Mouse (Mus musculus) heart, postnatal 25 days (tissue): ENCODE measurements around the gene Coa5. TPM values are rescaled to one million over a fixed set of nuclear protein-coding genes. Genes with fewer than 3 reads are reported as not detected.

Source experiments
- DNase-seq: peaks from one replicate; pipeline ENCODE4 v3.0.0; 2022; ENCODE audit warnings: low spot score
- intact Hi-C: fragments of 180-260 bp; cut with DNase I; formaldehyde crosslinking; loops from one replicate; pipeline ENCODE4 v1.15.1; 2025
- total RNA-seq, 2 experiments: library from RNA; stranded (reverse); gene quantifications; 2 replicates each; pipeline ENCODE4 v1.2.3; 2021

Gene Coa5
- total RNA-seq, 2 experiments from 2014 or later: 99.1 to 103 TPM

DNA sequence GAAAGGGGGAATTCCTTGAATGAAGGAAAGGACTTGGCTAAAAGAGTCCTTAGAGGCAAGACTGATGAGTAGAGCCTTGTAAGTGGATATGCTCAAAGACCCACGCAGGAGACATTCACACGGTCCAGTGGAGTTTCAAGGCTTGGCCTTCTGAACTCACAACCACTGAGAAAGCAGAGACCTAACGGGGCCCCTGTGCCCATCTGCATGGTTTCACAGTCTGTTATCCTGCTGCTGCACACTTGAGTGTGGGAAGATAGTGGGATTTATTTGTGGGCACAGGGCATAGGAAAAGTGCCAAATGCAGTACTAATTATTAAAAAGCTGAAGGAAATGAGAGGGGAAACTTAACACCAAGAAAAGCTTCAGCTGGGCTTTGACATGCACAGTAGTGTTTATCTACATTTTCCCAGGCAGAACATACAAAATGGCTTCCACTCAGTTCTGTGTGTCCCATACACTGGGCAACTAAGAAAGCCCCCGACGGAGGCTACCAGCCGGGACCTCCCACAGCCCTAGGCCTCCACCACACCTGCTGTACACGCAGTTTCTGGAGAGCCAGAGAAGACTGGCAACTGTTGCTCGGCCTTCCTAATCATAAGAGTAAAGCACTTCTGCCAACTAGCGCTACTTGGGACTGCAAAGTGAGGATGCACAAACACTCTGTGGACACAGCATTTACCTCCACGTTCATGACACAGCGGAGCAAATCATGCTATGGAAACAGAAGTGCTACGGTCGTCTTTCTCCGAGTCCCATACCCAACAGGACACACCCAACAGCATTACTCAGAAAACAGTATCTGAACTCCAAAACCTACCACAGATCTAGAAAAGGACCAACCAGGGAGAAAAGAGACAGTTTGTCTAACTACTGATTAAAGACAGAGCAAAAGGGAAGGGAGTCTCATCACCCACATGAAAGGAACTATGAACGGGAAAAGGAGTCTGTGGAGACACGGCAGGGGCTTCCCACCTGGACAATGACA, 13.2 kb upstream of the Coa5 start:
- DNase-seq: no peak

DNA sequence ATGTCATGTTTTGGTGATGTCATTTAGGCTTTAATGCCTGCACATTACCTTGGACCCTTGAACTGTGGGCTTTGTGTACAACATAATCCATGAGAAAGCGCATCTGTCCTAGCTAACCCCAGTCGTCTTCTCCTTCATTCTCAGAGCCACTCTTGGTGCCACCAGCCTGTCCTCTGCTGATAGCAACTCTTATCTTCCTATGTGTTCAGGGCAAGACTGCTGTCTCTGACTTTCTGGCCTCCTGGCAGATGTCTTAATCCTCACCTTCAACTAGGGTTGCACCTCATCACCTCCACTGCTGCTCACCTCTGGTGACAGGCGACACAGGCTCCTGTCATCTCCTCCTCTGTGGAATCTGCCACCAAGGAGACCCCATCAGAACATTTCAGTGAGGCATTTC, 6.5 kb upstream of the Coa5 start:
- intact Hi-C loops: no loop called here

More for the DNA sequence above, 13.2 kb upstream of the Coa5 start:
- intact Hi-C loops: no loop called here

DNA sequence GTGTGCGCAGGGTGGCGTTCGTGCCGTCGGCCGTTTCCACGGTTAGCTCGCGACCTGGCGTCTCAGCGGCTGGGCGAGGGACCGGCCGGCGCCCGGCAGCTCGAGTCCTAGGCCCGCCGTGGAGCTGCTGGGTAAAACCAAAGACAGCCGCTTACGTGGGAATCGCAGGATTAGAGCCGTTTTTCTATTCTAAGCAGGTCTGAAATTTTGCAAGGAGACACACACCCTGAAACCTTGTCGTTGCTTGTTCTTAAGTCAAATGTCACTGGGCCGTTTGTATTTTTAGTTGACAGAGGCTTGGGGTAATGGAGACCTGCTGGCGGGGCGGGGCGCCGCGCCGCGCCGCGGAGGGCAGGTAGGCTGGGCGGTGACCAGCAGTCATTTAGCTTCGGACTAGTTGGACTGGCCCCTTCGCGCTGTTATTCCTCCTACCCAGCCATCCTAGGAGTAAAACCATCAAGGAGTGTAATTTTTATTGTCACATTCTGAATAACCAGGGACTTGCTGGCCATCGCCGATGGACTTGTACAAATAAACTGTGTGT, 466 bp upstream of the Coa5 start:
- intact Hi-C loops: loop anchor here (5.0 kb wide), 1 partner anchor 107 kb away; no protein-coding TSS in a partner anchor

More for the DNA sequence above, 6.5 kb upstream of the Coa5 start:
- no peak for DNase-seq

DNA sequence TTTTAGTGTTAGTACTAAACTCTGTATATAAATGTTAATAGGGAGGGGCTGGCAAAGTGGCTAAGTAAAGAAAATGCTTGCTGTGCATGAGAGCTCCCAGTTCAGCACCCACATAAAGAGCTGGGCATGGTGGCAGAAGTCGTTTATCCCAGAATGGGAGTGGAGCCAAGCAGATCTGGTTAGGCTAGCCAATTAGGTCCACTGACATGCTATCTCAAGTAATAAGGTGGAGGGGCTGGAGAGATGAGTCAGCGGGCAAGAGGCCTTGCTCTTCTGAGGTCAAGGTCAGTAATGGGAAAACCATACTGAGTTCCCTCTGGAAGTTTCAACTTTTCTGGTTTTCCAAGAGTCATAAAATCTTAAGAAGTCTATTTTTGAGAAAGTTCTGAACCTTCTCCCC, 992 bp downstream of the Coa5 start:
- DNase-seq: no peak
- intact Hi-C loops: loop anchor here (10.0 kb wide), 1 partner anchor 494 kb away; no protein-coding TSS in a partner anchor

More for the DNA sequence above, 466 bp upstream of the Coa5 start:
- no peak for DNase-seq

DNA sequence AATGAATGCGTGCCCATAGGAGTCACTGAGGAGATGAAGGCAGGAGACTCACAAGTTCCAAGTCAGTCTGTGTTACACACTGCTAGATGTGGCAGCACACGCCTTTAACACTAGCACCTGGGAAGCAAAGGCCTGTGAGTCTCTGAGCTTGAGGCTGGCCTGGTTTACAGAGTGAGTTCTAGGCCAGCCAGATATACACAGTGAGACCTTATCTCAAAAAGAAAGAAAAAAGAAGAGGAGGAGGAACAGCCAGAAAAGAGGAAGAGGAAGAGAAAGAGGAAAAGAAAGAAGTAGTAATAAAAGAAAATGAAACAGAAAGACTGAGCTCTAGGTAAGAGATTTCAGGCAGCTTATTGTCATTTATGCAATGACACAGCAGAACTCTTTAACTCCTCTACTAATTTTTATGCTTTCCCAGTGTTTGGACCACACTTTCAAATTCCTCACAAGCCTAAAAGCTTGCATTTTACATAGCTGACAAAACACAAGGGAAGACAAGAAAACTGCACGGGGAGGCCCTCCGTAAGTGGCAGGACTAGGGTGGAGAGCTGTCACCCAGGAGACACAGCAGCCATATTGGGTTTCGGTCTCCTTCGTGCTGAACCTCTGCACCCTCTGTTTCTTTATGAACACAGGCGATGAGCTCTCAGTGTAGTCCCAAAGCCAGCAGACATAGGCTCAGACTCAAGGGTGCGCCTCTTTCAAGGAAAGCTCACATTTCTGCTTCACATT, 2.6 kb downstream of the Coa5 start:
- intact Hi-C loops: loop anchor here (10.0 kb wide), 1 partner anchor 493 kb away; no protein-coding TSS in a partner anchor
- no peak for DNase-seq

DNA sequence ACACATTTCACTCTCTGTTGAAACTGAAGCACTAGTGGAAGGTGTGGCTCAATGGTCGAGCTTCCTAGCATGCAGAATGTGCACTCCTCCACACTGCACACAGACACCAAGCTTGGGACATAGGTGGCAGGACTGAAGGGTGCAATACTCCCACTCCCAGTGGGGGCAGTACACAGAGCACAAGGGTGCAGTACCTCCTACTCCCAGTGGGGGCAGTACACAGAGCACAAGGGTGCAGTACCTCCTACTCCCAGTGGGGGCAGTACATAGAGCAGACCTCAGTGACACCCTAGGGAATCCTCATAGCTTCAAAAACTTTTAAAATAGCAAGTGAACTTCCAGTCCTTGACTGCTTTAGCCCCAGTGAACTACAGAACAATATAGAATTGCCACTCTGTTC, 10.5 kb downstream of the Coa5 start:
- intact Hi-C loops: no loop called here
- no peak for DNase-seq

DNA sequence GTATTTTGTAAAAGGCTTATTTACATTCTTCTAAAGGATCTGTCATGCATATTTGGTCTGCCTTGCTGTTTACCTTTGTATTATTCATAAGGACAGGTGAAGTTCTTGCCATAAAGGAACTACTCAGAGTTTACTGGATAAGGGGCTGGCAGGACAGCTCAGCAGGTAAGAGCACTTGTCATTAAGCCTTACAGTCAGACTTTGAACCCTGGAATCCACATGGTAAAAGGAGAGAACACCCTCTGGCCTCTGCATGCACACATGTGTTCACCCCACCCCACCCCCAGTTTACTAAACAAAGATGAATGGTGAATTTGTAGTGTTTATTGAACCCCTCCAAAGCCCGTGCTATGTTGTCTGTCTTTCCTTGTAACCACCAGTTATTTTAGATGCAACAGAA, 14.5 kb downstream of the Coa5 start:
- intact Hi-C loops: no loop called here
- DNase-seq: no peak

DNA sequence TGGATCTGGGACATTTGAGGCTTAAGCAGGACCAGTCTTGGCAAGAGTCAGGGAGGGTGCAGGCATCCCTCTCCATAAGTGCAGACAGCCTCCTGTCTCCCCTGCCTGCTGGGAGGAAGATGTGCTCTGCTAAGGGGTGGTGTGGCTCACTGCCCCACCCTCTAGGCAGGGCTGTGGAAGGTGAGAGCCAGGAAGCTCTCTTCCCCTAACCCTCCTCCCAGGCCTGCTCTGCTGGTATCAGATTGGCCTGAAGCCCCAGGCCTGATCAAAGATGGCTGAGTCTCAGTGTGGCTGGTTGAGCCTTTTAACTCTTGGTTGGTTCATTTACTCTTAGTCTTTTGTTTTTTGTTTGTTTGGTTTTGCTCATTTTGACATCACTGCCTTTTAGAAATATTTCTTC, 20.3 kb downstream of the Coa5 start:
- no peak for DNase-seq
- intact Hi-C loops: no loop called here

DNA sequence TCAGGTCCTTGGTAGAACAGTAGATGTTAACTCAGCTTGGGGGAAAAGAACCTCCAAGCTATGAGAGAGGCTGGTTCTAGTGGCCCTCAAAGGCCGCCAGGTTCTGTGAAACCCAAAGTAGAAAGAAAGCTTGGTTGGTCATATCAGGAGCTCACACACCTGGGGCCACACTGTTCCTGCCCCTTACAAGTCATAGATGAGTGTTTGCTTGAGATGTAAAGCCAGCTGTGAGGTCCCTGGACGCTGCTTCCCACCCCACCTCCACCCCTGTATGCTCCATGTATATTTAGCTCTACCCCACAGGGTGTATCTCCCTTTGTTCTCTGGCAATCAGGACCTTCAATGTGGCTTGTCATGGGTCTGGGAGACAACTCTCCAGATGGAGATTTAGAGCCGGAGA, 21.2 kb downstream of the Coa5 start:
- intact Hi-C loops: no loop called here
- no peak for DNase-seq

DNA sequence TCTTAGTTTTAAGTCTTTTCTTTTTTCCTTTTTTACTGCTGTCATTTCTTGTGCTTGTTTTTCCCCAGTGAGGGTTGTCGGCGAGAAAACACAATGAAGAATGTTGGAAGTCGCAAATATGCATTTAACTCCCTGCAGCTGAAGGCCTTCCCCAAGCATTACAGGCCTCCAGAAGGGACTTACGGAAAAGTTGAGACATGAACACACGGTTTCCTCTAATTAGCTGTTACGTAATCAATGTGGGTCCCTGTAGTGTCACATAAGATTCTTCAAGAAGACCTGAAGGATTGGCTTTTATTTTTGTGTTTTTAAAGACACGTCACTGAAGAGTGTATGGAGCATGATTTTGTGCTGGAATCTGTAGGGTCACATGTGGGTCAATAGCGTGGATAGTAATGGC, 21.8 kb downstream of the Coa5 start:
- no peak for DNase-seq
- intact Hi-C loops: no loop called here

DNA sequence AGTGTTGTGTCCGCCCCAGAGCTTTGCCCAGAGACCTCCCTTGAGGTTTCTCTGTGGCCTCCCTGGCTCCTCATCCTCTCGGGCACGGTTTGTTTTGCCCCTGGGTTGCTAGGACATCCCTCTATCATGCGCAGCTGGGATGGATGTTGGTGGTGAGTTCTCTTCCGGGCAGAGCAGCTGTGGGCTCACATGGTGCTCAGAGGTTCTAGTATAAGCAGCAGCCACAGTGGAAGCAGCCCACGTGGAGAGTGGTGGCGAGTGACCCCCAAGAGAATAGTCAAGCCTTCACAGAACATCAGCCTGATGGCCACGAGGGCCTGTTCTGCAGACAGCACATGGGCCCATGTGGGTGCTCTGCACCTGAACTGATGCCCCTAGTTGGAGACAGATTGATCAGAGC, 22.7 kb downstream of the Coa5 start:
- intact Hi-C loops: no loop called here
- no peak for DNase-seq

DNA sequence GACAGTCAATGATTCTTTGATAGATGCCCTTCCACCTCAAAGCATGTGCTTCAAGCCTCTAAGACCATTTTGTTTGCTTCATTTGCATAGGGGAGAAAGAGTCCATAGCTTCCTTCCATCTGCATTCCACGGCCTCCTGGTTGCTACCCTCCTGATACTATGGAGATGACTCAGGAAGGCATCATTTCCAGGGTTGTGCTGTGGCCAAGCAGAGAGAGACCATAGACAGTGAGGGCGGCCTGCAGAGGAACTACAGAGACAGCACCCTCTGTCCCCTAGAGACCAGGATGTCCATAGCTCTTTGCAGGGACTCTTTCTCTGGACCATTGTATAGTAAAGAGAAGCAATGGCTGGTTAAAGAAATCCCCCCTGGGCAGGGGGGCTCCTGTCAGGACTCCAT, 24.8 kb downstream of the Coa5 start:
- no peak for DNase-seq
- intact Hi-C loops: no loop called here

DNA sequence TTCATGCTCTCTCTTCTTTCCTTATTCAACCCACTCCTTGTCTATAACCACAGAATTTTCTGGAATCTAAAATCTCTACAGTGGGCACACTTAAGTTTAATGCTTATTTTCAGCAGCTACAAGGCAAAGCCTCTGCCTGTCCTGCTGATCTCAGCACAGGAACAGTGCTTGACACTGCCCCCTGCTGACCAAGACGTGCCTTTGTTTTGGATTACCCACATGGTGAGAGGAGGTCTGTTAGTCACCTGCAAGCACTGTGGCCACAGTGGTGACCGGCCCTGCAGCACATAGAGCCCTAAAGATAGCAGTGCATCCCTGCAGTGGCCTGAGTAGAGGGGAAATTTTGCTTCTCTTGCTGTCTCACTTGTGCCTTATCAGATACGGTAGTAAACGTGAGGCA, 28.2 kb downstream of the Coa5 start:
- no peak for DNase-seq
- intact Hi-C loops: loop anchor here (1.0 kb wide), 1 partner anchor 129 kb away; no protein-coding TSS in a partner anchor

DNA sequence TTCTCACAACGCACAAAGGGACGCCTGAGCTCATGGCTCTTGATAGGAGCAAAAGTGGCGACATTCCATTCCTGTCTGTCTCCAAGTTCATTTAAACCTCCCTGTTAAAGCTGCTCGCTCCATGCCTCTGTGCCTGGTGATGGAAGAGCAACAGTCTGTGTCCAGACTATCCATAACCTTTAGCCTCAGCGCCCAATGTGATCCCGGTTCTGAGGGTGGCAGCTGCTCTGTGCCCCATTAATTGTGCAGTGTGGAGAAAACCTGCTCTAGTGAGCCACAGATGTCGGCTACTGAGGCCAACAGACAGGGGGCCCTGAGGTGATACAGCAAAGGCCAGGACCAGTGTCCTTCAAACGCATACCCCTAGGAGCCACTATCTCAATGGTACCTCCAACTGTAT, 30.2 kb downstream of the Coa5 start:
- intact Hi-C loops: no loop called here
- DNase-seq: no peak

DNA sequence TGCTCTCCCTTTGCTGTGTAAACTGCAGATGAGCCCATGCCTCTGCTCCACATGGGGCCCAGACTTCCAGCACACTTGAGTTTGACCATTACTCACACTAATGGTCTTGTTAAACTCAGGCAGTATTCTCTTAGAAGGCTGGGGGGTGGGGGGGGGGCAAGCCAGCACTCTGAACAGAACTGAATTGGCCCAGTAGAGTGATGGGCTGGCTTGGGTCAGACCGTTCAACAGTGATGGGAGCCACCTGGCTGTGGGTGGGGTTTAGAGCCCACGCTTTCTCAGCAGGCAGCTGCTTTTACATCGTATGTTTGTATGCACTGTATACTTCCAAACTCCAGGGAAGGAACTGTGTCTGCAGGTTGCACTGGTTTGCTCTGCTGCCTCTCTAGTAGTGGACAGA, 30.9 kb downstream of the Coa5 start:
- intact Hi-C loops: no loop called here
- no peak for DNase-seq

DNA sequence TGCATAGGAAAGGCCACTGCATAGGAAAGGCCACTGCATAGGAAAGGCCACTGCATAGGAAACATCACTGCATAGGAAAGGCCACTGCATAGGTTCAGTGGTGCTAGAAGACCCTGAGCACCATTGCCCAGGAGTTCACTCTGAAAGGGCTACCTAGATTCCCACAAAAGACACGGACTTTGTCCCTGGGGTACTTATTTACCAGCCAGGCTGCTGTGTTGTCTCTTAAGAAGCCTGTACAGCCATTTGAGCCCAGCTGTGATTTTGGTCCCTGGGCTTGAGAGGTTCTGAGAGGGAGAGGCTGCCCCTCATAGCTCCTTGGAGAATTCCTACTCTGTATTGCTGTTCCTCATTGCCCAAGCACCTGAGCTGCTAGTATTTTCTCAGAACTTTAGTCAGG, 33.4 kb downstream of the Coa5 start:
- intact Hi-C loops: no loop called here
- no peak for DNase-seq

DNA sequence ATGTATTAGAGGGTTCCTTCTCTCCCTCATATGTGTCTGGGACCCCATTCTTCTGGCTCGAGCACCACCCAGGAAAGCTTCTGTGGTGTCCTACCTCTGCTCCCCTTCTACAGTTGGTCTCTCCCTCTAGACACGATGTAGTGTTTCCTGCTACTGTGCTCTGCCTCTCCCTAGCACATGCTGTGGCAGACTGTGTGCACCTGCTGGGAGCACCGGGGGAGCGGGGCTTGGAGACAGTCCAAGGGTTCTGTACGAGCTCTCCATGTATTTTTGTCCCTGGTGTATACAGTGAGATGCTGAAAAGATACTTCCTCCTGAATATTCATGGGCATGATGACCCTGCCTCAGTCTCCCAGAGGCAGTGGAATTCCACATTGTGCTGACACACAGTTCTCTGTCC, 36.7 kb downstream of the Coa5 start:
- intact Hi-C loops: no loop called here
- DNase-seq: no peak

DNA sequence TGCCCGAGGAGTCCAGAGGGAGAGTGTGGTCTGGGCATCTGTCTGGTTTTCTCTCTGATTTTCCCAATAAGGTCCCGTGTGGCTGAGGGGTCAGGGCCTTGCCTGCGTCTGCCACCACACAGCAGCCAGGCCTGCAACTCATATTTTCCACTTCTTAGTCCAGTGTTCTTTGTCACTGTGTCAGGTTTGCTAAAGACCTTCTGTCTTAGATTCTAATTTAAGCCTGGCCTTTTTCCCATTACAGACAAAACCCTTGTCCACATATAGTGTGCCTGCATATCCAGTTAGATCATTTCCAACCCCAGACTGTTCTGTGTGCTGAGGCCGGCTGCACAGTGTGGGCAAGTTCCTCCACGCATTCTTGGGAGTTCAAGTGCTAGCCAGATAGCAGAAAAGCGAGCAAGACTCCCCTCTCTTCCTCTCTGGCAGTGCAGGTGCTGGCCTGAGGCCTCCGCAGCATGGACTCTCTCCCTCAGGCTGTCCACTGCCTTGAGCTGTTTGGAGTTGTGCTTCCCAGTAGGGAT, 43.4 kb downstream of the Coa5 start:
- intact Hi-C loops: loop anchor here (10.0 kb wide), 1 partner anchor 602 kb away; no protein-coding TSS in a partner anchor

DNA sequence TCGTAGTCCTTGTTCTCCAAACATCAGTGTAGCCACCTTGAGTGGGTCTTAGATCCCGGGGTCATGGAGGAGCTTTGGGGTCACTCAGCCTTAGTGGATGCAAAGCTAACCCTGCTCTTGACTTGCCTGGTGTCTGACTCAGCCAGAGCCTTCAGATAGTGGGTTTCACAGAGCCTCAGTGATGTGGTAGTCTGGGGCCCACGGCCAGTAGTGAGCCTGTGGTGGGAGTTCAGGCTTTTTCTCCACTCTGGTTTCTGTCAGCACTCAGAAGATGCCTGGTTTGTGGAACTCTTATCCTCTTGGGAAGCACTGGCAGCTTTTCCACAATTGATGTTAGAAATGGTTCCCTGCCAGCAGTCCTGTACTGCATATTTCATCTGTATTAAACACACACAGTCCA, 45.6 kb downstream of the Coa5 start:
- DNase-seq: no peak
- intact Hi-C loops: loop anchor here (10.0 kb wide), 1 partner anchor 600 kb away; no protein-coding TSS in a partner anchor

More for the DNA sequence above, 43.4 kb downstream of the Coa5 start:
- no peak for DNase-seq

DNA sequence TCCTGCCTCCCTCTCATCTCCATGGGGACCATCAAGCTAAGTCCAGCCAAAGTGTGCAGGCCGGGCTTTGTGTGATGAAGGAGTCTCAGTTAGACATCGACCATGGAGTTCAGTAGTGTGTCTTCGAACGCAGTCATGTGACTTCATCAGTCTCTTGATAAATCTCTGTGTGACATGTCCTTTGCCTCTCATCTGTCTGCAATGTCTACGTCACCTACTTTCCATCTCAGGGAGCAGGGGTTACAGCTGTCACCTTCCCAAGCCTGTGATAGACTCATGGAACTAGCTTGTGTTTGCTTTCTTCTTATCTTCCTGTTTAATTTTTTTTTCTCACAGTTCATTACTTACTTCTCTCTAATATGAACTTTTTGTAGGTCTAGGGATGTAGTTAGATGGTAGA, 49.0 kb downstream of the Coa5 start:
- no peak for DNase-seq
- intact Hi-C loops: loop anchor here (10.0 kb wide), 1 partner anchor 596 kb away; no protein-coding TSS in a partner anchor
